Mouse (Mus musculus) R1 (cell line): ENCODE results near the gene Ptges2.

Experiments
- DNase-seq: peaks from one replicate; pipeline ENCODE4 v3.0.0-alpha.2; 2018; ENCODE audit warnings: low read depth, low spot score

Ptges2 gene

DNA sequence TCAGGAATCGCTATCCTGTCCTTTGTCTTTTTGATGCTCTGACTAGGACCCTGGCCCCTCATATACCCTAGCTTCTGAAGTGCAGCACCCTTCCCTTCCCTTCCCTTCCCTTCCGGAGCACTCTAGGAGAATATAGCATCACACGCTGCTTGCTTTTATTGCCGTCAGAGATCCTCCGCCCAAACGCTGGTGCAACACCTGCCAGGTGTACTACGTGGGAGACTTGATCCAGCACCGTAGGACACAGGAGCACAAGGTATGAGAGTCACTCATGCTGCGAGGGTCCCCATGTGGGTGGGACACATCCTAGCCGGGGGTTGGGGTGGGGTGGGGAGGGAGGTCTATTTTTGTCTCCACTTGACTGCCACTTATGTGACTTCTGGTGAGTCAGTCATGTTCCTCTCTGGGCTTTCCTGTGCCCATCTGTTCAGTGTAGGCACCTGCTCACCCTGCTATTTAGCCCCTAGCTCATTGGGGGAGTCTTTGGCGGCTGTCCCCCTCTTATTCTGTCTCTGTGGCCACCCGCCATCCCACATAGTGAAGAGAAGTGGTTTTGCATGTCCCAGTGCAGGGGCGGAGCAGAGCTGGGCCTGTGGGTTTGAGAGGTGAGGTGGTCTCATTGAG lies 20.3 kb upstream of the Ptges2 start:
- DNase-seq = no peak

- no peak for DNase-seq
Observed at GRCm38 (mm10) chr2:32376963-32377362, 18.7 kb upstream of the Ptges2 start.

DNA sequence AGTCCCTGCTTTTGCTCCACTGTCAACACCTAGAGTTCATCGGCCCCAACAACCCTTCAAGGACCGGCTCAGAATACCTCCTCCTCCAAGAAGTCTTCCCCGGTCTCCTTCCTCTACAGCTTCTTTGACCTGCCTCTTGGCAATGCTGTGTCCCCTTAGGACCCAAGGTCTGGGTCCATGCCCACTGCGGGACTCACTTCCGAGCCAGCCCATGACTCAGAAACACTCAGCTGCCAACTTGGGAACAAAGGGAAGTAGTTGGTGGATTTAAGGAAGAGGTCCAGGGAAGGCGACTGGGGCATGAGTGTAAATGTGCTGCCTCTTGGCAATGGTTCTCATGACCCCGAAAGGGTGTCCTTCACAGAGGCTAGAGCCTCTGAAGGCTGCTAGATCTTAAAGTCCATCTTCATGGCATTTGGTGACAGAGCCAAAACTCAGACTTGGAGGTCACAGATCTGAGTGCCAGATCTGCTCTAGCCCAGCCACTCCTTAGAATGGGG lies 15.6 kb upstream of the Ptges2 start:
- DNase-seq = no peak

- peak; percentile 71 for DNase-seq
Observed at GRCm38 (mm10) chr2:32381141-32381774, 14.4 kb upstream of the Ptges2 start.

GRCm38 (mm10) chr2:32381775-32382223 lies 13.9 kb upstream of the Ptges2 start, which contains the start of gene 1110008P14Rik:
TSS of gene 1110008P14Rik (minus strand) at chr2:32381938.
- DNase-seq = peak; percentile 92

DNA sequence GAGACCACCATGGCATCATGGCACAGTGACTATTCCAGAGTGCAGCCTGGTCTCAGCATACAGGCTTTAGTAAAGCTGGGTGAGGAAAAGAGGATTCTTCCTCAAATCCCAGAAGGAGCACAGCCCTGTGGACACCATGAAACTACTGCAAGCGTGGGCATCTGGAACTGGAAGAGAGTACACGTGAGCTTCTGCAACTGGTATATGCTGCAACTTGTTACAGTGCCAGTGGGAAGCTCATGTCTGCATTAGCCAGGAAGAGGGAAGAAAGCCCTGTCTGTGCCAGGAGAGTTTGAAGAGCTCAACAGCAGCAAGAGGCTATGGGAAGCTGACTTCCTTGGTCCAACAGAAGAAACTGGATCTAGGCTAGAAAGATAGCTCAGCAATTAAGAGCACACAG lies 13.0 kb upstream of the Ptges2 start:
- DNase-seq = no peak

DNA sequence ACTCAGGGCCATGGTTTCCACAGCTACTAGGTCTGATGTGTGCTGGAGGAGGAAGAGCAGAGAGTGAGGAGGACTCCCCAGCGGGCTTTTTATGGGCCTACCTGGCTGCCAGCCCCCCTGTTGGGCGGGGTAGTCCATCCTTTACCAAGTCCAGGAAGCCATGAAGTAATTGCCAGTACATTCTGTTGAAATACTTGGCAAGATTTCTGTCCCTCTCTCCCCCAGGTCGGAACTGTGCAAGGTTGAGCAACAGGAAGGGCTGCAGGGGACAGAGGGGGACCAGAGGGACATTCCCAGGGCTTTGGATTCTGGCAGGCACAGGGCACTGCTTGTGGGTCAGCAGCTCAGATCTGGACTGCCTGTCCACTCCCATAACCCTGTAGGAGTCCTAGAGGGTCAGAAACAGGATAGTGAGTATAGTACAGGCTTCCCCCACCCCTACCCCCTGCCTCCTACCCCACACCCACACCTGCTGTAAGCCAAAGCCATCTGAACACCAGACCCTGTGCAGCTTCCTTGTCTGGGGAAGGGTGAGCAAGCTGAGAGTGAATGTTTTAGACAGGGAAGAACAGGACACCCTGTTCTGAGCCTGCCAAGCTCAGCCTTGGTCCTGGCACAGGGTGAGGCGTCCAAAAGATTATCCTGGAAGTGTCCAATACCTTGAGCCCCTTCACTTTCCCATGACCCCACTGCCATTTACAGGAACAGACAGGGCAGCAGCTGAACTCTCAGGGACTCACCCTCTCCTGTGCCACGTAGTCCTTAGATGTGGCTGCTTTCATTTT lies 7.8 kb upstream of the Ptges2 start, which contains the start of gene Lcn2:
TSS of gene Lcn2 (minus strand) at position 547 of the 785 bp plus-strand sequence.
- no peak for DNase-seq

GRCm38 (mm10) chr2:32389157-32389556 lies 6.5 kb upstream of the Ptges2 start:
- no peak for DNase-seq

DNA sequence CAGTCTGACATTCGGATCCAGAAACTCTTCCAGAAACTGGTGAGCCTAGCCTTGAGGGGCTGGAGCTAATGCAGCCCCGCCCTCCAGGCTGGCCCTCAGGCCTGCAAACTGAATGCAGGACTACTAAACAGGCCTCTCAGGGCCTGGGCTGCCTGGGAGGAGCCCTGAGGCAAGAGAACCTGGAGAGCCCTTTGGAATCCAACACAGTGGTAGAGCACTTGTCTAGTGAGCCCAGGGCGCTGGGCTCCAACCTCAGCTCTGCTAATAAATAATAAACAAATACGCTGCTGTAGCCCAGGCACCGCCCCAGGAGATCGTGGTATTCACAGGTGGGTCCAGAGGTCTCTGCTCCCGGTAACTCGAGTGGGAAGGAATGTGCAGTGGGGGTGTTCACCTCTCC lies 4.8 kb upstream of the Ptges2 start:
- peak; percentile 41 for DNase-seq

DNA sequence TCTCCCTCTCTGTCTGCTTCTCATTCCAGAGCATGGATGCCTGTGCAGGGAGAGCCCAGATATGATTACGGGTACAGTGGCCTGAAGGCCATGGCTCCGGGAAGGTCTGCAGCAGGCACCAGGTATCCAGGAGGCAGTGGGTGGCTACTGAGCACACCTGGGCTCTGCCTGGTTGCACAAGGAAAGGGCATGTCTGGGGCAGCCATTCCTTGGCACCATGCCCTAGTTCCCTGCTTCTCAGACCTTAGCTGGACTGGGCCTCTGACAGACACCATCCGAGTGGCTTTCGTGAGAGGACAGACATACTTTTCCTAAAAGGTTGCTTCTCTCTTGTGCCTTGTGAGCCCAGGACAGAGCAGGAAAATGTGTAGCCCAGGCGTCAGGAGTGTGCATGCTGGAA lies 3.6 kb upstream of the Ptges2 start:
- DNase-seq = no peak

GRCm38 (mm10) chr2:32394973-32395372 lies 723 bp upstream of the Ptges2 start:
- peak; percentile 56 for DNase-seq

DNA sequence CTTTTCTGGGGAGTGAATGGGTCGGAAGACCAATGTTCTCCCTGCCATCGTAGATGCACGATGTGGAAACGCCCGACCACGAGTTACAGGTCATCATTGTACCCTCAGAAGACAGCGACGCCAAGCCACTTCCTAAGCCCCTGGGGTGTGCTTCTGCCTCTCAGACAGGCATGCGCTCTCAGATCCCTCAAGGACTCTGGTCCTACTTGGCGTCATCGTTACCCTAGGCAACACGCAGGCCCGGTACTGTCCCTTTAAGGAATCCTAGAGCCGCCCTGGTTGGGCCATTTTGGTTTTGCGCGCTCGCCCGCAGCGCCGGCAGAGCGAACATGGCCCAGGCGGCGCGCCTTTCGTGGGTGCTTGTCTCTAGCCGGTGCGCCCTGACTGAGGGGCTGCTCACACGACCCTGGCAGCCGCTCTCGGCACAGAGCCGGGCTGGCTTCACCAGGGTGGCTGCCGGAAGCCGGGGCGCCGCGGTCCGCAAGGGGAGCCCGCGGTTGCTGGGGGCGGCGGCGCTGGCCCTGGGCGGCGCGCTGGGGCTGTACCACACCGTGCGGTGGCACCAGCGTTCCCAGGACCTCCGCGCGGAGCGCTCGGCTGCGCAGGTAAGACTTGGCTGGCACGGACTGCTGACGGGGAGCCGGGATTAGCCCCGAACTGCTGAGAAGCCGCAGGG lies 388 bp downstream of the Ptges2 start:
- peak; percentile 98 for DNase-seq

GRCm38 (mm10) chr2:32396695-32397094 lies 999 bp downstream of the Ptges2 start:
- no peak for DNase-seq

DNA sequence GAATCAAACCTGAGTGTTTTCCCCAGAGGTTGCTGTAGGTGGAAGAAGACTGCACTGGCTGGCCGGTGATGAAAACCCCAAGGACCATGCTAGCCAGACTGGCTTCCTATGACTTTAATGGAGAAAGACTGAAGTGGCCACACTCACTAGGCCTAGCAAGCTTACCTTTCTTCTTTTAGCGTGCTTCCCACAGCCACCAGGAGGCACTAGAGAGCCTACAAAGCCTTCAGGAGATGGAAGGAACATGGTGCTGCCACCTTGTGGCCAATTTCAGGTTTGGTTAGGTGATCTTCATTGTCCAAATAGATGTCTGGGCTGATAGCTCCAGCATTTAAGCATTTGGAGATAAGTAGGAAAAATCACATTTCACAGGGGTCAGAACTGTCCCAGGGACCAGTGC lies 9.0 kb downstream of the Ptges2 start:
- peak; percentile 97 for DNase-seq

DNA sequence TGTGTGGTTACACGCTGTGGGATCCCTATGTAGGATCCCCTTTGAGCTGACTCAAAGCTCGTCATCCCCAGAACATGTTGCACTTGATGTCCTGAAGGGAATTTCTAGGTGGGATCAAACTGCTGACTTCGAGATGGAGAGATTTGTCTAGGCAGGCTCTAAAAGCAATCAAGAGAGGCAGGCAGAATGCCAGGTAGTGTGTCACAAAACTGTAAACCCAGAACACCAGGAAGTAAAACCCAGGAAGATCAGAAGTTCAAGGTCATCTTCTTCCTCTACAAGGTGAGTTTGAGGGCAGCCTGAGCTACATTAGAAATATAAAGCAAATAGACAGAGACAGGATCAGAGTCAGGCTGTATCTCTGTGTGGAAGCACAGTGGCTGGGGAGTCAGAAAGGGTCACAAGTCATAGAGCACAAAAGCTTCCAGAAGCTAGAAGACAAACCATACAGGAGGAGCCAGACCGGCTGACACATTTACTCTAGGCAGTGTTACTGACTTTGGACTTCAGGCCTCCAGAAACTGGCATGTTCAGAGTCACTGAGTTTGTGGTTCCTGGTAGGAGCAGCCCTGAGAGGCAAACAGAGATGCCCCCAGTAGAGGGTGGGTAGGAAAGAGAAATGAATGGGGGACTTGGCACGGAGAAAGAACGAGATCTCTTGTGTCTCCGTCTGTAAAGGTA lies 11.6 kb downstream of the Ptges2 start:
- no peak for DNase-seq

DNA sequence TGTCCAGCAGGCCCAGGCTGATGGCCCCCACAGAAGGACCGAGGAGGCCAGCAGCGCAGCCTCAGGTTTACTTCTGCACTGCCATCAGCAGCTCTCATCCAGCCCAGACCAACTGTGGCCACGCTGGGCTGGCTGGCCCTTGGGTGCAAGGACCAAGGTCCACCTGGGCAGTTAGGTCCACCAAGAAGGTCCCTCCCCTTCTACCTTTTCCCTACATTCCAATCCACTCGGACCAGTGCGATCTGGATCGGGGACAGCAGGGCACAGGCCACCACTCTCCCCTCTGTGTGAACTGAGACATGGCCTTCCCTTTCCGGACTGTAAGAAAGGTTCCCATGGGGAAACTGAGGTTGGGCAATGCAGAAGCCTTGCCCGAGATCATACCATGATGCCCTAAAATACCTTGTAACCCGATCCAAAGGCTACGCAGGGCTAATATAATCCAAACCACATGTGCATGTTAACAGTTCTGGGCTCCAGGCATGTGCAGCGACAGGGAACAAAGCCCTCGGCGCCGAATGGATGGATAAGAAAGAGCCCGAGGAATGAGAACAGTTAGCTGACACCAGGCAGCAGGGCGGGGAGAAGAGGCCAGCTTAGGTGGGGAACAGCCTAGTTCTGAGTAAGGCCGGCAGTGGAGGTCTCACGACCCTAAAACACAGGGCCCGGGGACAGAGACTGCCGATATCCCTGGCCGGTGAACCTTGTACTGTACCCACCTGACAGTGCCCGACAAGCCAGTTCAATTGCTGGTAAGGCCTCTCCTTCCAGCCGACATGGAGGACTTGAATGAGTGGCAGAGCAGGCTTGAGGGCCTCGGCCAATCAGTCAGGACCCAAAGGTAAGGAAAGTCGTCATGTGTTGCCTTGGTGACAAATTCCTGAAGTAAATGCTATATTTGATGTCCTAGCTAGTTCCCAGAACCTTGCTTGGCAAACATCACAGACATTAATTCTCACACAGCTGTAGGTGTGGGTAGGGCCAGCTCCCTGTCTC lies 13.0 kb downstream of the Ptges2 start:
- no peak for DNase-seq

DNA sequence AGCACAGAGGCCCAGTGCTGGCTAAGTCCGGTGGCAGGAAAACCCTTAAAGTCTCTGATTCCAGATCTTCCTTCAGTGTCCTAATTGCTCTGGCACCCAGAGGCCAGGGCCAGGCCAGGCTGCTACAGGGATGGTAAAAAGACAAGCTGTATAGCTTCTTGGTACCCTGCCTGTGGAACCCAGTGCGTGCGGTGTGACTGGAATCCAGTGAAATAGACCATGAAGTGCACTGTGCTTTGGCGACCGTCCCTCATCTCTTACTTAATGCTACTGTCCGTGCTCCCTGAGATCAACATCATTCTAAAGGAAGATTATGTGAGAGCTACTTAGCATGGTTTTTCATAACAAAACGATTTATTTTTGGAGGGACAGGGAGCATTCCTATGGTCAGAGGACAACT lies 15.7 kb downstream of the Ptges2 start:
- no peak for DNase-seq

GRCm38 (mm10) chr2:32412742-32413531 lies 17.2 kb downstream of the Ptges2 start:
- DNase-seq = no peak

DNA sequence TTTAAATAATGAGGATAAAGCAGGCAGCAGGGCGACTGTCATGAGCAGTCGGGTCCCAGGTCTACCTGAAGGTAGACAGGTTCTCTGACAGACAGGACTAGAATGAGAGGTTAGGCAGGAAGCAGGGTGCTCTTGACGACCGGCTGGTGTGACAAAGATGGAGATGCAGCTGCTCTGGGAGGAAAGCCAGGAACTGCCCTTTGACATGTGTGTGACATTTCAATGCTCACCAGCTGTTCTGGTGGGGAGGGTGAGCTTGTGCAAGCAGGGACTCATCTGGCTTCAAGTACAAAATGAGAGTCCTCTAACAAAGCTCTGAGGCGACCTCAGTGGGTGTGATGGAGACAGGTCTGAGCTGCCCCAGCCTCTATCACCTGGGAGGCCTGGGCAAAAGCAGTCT lies 18.2 kb downstream of the Ptges2 start:
- no peak for DNase-seq
